Mouse (Mus musculus) ES-CJ7 (cell line): ENCODE results near the gene Matn1.

Experiments
- DNase-seq: peaks from one replicate; pipeline ENCODE4 v3.0.0; 2011; ENCODE audit warnings: low read depth, low spot score

The Matn1 gene

GRCm38 (mm10) chr4:130917564-130917963, 26.6 kb upstream of the Matn1 start:
- DNase-seq = no peak

DNA sequence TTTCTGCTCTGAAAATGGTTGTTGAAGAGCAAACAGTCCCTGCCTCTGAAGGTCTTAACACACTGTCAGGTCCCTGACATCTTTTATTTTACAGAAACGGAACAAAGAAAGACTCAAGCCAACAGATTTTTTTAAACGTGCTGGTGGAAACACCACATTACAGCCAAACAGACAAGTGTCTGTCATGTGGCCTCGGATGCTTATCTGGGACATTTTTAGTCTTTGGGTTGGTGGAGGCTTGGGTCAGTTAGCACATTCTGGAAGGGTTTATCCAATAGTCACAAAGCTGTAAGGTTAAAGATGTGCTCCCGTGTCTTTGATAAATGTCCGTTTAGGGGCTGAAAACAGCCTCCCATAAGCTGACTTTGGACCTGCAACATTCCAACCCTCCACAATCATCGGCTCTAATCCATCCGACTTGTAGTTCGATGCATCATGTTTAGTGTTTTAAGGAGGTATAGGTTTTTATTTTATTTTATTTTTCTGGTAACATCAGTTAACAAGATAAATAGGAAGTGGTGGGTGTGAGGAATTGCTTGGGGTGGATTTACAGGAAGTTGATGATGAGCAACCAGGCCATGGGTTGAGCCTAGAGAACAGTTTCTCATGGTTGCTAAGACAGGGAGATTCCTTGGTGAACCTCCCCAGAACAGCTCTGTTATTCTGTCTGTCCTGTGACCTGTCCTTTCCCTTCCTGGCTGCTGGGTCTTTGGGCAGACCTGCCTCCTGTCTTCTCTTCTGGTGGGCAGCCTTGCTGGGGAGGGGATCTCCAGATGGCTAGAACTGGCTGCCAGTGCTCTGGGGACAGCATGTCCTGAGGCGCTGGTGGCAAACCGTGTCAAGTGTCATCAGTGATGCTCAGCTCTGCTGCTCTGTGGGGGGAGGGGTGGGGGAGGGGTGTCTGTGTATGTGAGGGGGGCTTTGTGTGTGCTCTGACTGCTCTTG, 25.1 kb upstream of the Matn1 start:
- no peak for DNase-seq

DNA sequence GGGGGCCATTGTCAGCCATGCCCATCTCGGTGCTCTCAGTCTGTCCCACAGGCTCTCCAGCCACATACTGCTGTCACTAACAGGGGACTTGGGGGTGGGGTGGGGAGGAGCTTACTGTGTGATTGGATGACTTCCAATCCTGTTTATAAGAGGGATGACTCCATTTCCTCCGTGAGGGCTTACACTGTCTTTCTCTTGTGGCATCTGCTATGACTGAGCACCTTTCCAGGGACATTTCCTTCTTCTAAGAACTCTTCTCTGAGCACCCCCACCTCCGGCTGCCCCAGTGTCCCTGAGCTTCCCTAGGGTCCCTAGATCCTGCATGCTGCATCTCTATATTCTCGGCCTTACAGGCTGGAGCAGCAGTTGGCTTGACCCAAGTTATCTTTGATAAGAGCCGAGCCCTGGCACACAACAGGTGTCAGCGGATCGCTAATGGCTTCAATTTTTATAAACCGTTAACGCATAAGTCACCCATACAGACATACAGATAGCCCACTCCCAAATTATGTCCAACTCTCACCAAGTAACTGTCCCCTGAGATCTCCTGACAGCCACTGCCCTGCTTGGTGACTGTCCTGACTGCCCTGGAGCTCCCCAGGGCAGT, 24.3 kb upstream of the Matn1 start:
- DNase-seq = no peak

DNA sequence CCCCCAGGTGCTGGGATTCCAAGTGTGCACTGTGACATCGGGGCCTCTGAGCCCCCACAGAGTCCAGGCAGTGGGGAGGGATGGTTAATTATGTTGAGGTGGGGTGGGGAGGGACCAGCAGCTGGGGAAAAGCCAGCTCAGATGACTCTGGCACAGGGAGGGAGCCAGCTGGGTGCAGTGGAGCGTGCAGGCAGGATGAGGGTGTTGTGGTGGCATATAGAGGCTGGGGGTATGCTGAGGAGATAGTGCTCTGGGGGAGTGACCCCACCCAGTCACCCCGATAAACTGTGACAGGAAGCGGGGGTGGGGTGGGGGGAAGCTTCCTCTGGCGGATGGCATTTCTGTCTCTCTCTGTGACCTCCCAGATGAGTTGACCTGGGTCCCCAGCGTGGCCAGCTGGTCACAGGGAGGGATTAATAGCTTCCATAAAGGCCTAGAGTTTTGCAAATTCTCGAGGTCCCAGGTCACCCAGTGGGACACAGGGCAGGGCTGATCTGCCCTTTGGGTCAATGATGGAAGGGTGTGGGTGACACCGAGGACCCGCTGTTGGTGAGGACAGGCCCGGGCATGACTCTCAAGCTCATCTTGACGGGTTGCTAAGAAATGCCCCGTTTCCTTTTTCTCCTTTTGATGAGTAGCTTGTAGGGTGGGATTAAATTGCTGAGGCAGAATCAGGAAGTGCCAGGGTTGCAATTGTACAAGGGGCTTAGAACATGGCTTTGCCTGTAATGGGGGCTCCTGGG, 23.1 kb upstream of the Matn1 start:
- peak; percentile 42 for DNase-seq

- no peak for DNase-seq
Observed at GRCm38 (mm10) chr4:130921986-130922385, 22.2 kb upstream of the Matn1 start.

DNA sequence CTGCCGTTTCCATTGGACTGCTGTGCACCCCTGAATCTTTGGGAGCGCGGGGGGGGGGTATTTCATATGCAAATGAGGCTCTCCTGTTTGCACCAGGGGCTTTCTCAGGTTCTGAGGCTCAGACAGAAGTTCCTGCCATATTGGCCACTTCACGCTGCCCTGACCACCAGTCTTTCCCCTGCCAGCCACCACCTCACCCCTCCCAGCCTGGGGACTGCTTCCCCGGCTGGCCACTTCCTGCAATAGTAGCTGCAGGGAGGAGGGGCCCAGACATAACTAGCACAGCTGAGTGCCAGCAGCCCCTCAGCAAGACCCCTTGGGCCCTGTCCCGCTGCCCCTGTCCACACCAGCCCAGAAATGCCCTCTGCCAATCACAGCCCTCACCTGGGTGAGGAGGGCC, 17.9 kb upstream of the Matn1 start:
- DNase-seq = no peak

DNA sequence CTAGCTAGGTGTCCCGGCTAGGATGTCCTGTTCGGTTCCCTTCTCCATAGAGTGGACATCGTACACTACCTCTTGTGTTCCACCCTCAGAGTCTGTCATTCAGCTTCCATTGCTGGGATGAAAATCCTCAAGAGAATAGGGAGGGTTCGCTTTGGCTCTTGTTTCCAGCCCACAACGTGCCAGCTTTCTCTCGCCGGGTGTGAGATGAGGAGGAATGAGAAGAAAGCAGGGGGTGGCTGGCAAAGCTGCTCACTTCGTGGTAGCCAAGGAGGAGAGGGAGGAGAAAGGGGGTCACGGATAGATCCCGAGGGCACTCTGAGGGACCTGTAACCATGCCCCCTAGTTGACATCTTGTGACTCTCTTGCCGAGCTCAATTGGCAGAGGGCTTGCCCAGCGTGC, 16.4 kb upstream of the Matn1 start:
- DNase-seq = no peak

DNA sequence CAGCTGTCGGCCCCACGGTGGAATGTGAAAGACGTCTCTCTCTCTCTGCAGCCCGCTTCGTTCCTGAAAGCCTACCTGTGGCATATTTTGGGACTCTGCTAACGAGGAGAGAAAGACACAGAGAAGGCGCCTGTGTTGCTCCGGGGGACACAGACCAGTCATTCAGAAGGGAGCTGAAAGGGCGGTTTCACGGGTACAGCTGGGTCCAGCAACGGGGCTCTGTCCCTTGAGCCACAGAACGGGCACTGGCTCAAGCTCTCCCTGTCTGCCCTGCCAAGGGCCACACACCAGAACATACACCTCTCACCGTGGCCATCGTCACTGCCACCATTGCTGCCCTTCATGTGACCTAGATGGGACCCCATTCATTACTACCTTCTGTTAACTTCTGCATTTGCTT, 1.5 kb upstream of the Matn1 start:
- no peak for DNase-seq

- no peak for DNase-seq
Observed at GRCm38 (mm10) chr4:130944779-130945178, 594 bp downstream of the Matn1 start.

DNA sequence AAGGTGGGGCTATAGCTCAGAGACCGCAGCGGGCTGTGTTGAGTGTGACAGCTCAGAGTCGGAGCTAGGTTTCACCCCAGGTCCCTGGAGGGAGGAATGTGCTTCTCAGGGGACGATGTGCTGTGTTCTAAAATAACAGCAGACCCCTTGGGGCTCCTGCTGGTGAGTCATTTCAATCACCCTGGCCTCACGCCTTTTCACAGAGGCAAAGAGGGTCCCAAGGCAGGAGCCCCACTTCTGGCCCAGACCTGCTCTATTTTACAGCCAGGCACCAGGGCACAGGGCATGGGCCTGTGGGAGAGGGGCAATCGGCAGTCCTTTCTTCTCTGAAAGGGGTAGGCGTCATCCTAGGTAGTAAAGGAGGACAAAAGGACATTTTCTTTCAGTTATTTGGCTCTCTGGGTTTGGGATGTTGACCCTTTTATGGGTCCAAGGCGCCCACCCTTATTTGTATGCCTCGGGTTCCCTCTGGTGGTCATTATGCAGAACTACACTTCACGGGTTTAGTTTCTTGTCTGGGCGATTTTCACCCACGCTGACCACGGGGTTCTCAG, 3.0 kb downstream of the Matn1 start:
- peak; percentile 47 for DNase-seq

DNA sequence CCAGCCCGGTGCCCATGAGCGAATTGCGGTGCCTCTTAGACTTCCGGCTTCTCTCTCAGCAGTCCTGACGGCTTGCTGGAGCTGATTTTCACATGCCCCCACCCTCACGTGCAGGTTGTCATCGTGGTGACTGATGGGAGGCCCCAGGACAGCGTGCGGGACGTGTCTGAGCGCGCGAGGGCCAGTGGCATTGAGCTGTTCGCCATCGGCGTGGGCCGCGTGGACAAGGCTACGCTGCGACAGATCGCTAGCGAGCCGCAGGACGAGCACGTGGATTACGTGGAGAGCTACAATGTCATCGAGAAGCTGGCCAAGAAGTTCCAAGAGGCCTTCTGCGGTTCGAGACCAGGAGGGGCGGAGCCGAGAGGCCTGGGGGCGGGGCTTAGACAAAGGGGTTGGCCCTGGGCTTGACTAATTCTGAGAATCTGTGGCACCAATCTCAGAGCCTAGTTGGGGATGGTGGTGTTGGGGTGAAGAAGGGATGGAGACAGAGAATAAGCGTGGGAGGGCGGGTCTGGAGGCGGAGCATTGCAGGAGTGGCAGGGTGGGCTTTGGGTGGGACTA, 5.7 kb downstream of the Matn1 start:
- DNase-seq = no peak

GRCm38 (mm10) chr4:130952531-130952930, 8.3 kb downstream of the Matn1 start:
- DNase-seq = peak; percentile 77

GRCm38 (mm10) chr4:130957156-130957555, 13.0 kb downstream of the Matn1 start:
- no peak for DNase-seq

GRCm38 (mm10) chr4:130958812-130959211, 14.6 kb downstream of the Matn1 start:
- no peak for DNase-seq

DNA sequence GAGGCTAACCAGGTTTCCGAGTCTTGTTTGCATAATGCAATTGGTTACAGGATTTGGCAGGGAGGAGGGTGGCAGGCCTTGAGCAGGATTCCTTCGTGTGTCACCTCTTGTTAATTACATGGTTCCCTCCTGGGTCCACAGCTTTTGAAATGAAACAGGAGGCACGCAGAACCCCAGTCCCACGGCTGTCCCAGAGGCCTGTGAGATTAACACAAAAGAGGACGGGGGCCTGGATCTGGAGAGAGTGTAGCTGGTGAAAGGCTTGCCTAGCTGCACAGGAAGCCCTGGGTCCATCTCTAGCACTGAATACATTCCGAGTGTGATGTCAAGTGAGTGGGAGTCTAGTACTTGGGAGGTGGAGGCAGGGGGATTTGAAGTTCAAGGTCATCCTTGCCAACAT, 15.5 kb downstream of the Matn1 start:
- no peak for DNase-seq

DNA sequence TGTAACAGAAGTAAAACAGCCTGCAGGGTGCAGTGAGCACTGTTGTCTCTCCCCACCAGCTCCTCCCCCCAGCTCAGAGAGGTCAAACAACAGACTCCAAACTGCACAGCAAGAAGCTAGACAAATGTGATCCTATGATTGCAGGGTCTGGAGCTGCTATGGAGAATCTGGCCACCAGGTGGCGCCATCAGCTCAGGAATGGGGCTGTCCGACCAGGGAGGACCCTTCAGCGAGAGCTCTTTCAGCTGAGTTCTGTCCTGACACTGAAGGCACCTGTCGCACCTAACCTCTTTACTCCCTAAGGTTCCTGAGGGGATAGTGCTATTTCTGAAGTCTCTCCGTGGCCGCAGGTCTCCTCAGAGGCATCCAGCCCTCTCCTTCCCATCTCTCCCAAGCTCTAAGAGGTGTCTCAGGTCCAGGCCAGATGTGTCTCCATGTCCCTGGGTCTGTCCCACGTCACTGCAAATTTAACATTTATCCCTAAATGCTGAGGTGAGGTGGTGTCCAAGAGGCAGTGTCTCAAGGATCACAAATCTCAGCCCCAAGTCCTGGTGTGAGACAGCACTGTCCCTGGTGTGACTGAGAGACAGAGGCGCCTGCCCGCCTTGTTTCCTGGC, 16.0 kb downstream of the Matn1 start:
- DNase-seq = peak; percentile 75

GRCm38 (mm10) chr4:130971278-130971677, 27.1 kb downstream of the Matn1 start:
- peak; percentile 26 for DNase-seq

DNA sequence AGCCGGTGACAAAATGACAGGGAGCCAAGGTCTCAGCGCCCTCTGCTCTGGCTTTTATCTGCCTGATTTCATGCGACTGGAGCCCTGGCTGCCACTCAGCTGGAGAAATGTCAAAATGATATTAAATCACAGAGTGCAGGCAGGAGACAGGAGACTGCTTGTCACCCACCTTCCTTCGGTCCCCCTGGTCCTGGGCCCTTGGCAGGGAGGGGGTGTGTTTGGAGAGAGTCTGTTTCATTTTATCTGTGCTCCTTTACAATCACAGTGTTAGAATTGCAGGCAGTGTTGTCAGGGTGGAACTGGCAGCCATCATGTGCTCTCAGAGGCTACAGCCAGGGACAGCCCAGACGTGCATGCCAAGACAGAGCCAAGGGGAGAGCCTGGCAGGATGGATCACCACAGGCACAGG, 28.2 kb downstream of the Matn1 start:
- DNase-seq = no peak

- DNase-seq = no peak
Observed at GRCm38 (mm10) chr4:130973332-130974263, 29.4 kb downstream of the Matn1 start.

GRCm38 (mm10) chr4:130978981-130979380, 34.8 kb downstream of the Matn1 start:
- no peak for DNase-seq
